Mouse (Mus musculus): ENCODE results near the gene Tmem50b. TPM values are rescaled to one million over a fixed set of nuclear protein-coding genes. Genes with fewer than 3 reads are reported as not detected.
A peak's percentile ranks its signal among the peaks of the same experiment; 100 is the strongest.

The Tmem50b gene
- total RNA-seq, 1 experiment from 2014 or later: 63.0 TPM

- no peak for ATAC-seq (replicated peaks; ENCODE audit: insufficient number of reproducible peaks, low FRiP score, low TSS enrichment, poor library complexity, severe bottlenecking)
Measured at GRCm38 (mm10) chr16:91614552-91614951, 17.0 kb upstream of the Tmem50b start.

GRCm38 (mm10) chr16:91612525-91612924 lies 14.9 kb upstream of the Tmem50b start:
- ATAC-seq (replicated peaks; ENCODE audit: insufficient number of reproducible peaks, low FRiP score, low TSS enrichment, poor library complexity, severe bottlenecking): peak; percentile 51

GRCm38 (mm10) chr16:91611248-91611647 lies 13.6 kb upstream of the Tmem50b start:
- ATAC-seq (replicated peaks; ENCODE audit: insufficient number of reproducible peaks, low FRiP score, low TSS enrichment, poor library complexity, severe bottlenecking): peak; percentile 64

- ATAC-seq (replicated peaks; ENCODE audit: insufficient number of reproducible peaks, low FRiP score, low TSS enrichment, poor library complexity, severe bottlenecking): no peak
Measured at GRCm38 (mm10) chr16:91609501-91610245, 12.1 kb upstream of the Tmem50b start.

GRCm38 (mm10) chr16:91606958-91607357 lies 9.4 kb upstream of the Tmem50b start:
- ATAC-seq (replicated peaks; ENCODE audit: insufficient number of reproducible peaks, low FRiP score, low TSS enrichment, poor library complexity, severe bottlenecking): peak; percentile 89

- ATAC-seq (replicated peaks; ENCODE audit: insufficient number of reproducible peaks, low FRiP score, low TSS enrichment, poor library complexity, severe bottlenecking): no peak
Measured at GRCm38 (mm10) chr16:91605156-91605555, 7.6 kb upstream of the Tmem50b start.

GRCm38 (mm10) chr16:91601693-91602092 lies 4.1 kb upstream of the Tmem50b start:
- peak; percentile 53 for ATAC-seq (replicated peaks; ENCODE audit: insufficient number of reproducible peaks, low FRiP score, low TSS enrichment, poor library complexity, severe bottlenecking)

GRCm38 (mm10) chr16:91601081-91601480 lies 3.5 kb upstream of the Tmem50b start:
- ATAC-seq (replicated peaks; ENCODE audit: insufficient number of reproducible peaks, low FRiP score, low TSS enrichment, poor library complexity, severe bottlenecking): no peak

GRCm38 (mm10) chr16:91599242-91599641 lies 1.6 kb upstream of the Tmem50b start:
- ATAC-seq (replicated peaks; ENCODE audit: insufficient number of reproducible peaks, low FRiP score, low TSS enrichment, poor library complexity, severe bottlenecking): no peak

GRCm38 (mm10) chr16:91596779-91597671 lies 575 bp downstream of the Tmem50b start:
- no peak for ATAC-seq (replicated peaks; ENCODE audit: insufficient number of reproducible peaks, low FRiP score, low TSS enrichment, poor library complexity, severe bottlenecking)

- peak; percentile 51 for ATAC-seq (replicated peaks; ENCODE audit: insufficient number of reproducible peaks, low FRiP score, low TSS enrichment, poor library complexity, severe bottlenecking)
Measured at GRCm38 (mm10) chr16:91596397-91596778, 1.2 kb downstream of the Tmem50b start.

- no peak for ATAC-seq (replicated peaks; ENCODE audit: insufficient number of reproducible peaks, low FRiP score, low TSS enrichment, poor library complexity, severe bottlenecking)
Measured at GRCm38 (mm10) chr16:91595076-91595475, 2.5 kb downstream of the Tmem50b start.

GRCm38 (mm10) chr16:91593262-91593661 lies 4.3 kb downstream of the Tmem50b start:
- ATAC-seq (replicated peaks; ENCODE audit: insufficient number of reproducible peaks, low FRiP score, low TSS enrichment, poor library complexity, severe bottlenecking): no peak

GRCm38 (mm10) chr16:91592162-91592561 lies 5.4 kb downstream of the Tmem50b start:
- no peak for ATAC-seq (replicated peaks; ENCODE audit: insufficient number of reproducible peaks, low FRiP score, low TSS enrichment, poor library complexity, severe bottlenecking)

GRCm38 (mm10) chr16:91588703-91589102 lies 8.9 kb downstream of the Tmem50b start:
- ATAC-seq (replicated peaks; ENCODE audit: insufficient number of reproducible peaks, low FRiP score, low TSS enrichment, poor library complexity, severe bottlenecking): no peak

GRCm38 (mm10) chr16:91587730-91588453 lies 9.7 kb downstream of the Tmem50b start:
- ATAC-seq (replicated peaks; ENCODE audit: insufficient number of reproducible peaks, low FRiP score, low TSS enrichment, poor library complexity, severe bottlenecking): peak; percentile 80

GRCm38 (mm10) chr16:91586244-91586643 lies 11.4 kb downstream of the Tmem50b start:
- ATAC-seq (replicated peaks; ENCODE audit: insufficient number of reproducible peaks, low FRiP score, low TSS enrichment, poor library complexity, severe bottlenecking): no peak

- ATAC-seq (replicated peaks; ENCODE audit: insufficient number of reproducible peaks, low FRiP score, low TSS enrichment, poor library complexity, severe bottlenecking): no peak
Measured at GRCm38 (mm10) chr16:91585617-91586016, 12.0 kb downstream of the Tmem50b start.

GRCm38 (mm10) chr16:91582307-91582706 lies 15.3 kb downstream of the Tmem50b start:
- no peak for ATAC-seq (replicated peaks; ENCODE audit: insufficient number of reproducible peaks, low FRiP score, low TSS enrichment, poor library complexity, severe bottlenecking)
